In genomic region chr4:45606578-45606977, GRCm38 (mm10) we compare ENCODE assay signal across 15 mouse cellular contexts.
DNase-seq lines count a peak whose midpoint lies in the region; ATAC-seq lines count a peak whose summit lies in the region.
"Had no signal": no experiment of that assay in that cellular context is flagged by ENCODE, and none has a peak within 500 bp of the region (broad histone marks: within the 10 kb centered on the region; RNA-seq: fewer than 3 reads in every experiment).

No protein-coding gene starts in this region.

- no peaks in the 10 kb centered on the region for H3K27me3 ChIP-seq in kidney, embryonic 16.5 days (ENCODE audit: insufficient read depth, low read length)
- H3K27me3 ChIP-seq: neural tube, embryonic 15.5 days had no signal

- WGBS in kidney, embryonic 16.5 days: 50% methylated on average over 7 of the region's 7 CpGs

- no peaks in the 10 kb centered on the region for H3K4me1 ChIP-seq in kidney, embryonic 16.5 days (ENCODE audit: insufficient read depth, low read length)

- DNase-seq in cerebellum, postnatal 14 days: peak; percentile 25 to 37
- DNase-seq in cerebellum, postnatal 4 days (ENCODE audit: low spot score in 2 of 2): no peak
- peak; percentile 32 to 48 for DNase-seq in kidney, postnatal 25 days
- DNase-seq in right cerebral cortex, postnatal 14 days: peak; percentile 17
- DNase-seq in right cerebral cortex, postnatal 4 days: no peak
- DNase-seq in skeletal muscle tissue, adult 2 months (ENCODE audit: low read depth, low spot score): peak; percentile 25
- no peak for DNase-seq in Muller cell, postnatal 12 days (ENCODE audit: inconsistent ontology term)
- DNase-seq: B cell, adult 2 months; cerebellum, adult 9-11 months; layer of hippocampus, adult 9-11 months; right cerebral cortex, adult 18-20 months had no signal

- H3K9me3 ChIP-seq in kidney, embryonic 16.5 days (ENCODE audit: low read length): no peaks in the 10 kb centered on the region
- H3K9me3 ChIP-seq: heart, embryonic 13.5 days; neural tube, embryonic 15.5 days had no signal

- no peak overlapping the region for H3K4me3 ChIP-seq in kidney, embryonic 16.5 days (ENCODE audit: low read length)
- H3K4me3 ChIP-seq: heart, embryonic 13.5 days; neural tube, embryonic 15.5 days had no signal

- no peak for ATAC-seq in kidney, embryonic 16.5 days (ENCODE audit: low FRiP score, low TSS enrichment)

- no peak overlapping the region for H3K9ac ChIP-seq in kidney, embryonic 16.5 days (replicated peaks; ENCODE audit: low read length)
- H3K9ac ChIP-seq: heart, embryonic 13.5 days; neural tube, embryonic 15.5 days had no signal

- H3K27ac ChIP-seq in kidney, embryonic 16.5 days (ENCODE audit: low read length): no peak overlapping the region
- H3K27ac ChIP-seq: heart, embryonic 13.5 days; neural tube, embryonic 15.5 days had no signal

- H3K4me2 ChIP-seq in kidney, embryonic 16.5 days (replicated peaks; ENCODE audit: low read depth, low read length): no peak overlapping the region
- H3K4me2 ChIP-seq: heart, embryonic 13.5 days; liver, embryonic 11.5 days; neural tube, embryonic 15.5 days had no signal

- no peaks in the 10 kb centered on the region for H3K36me3 ChIP-seq in kidney, embryonic 16.5 days (ENCODE audit: insufficient read depth, low read length)
- H3K36me3 ChIP-seq: heart, embryonic 13.5 days; neural tube, embryonic 15.5 days had no signal

Comparison
In these comparisons a context has a peak if more than half of its experiments do, and no peak if none do; other contexts are left out.
1. DNase-seq: peak in cerebellum, postnatal 14 days (2 of 2), kidney, postnatal 25 days (2 of 2), right cerebral cortex, postnatal 14 days (single experiment) and skeletal muscle tissue, adult 2 months (single experiment); none in cerebellum, postnatal 4 days (0 of 2), right cerebral cortex, postnatal 4 days (single experiment) and Muller cell, postnatal 12 days (single experiment).